Mouse (Mus musculus) adrenal gland, adult 8-10 months (tissue): Measurements from ENCODE around the gene Adck2. TPM values are rescaled to one million over a fixed set of nuclear protein-coding genes. Genes with fewer than 3 reads are reported as not detected.
A peak's percentile ranks its signal among the peaks of the same experiment; 100 is the strongest.

Source experiments
- DNase-seq: peaks from one replicate; pipeline ENCODE4 v3.0.0; 2022
- total RNA-seq, 4 experiments: library from RNA; stranded (reverse); gene quantifications; 2 replicates each; pipeline ENCODE4 v1.2.4; 2022

The Adck2 gene
- total RNA-seq, 4 experiments from 2014 or later, result 22.2 to 38.8 (median 34.5) TPM

GRCm38 (mm10) chr6:39559276-39559939, 14.3 kb upstream of the Adck2 start:
- DNase-seq, result no peak

- peak; percentile 68 for DNase-seq
Observed at GRCm38 (mm10) chr6:39562166-39563015, 11.3 kb upstream of the Adck2 start.

GRCm38 (mm10) chr6:39567528-39567927, 6.1 kb upstream of the Adck2 start:
- no peak for DNase-seq

GRCm38 (mm10) chr6:39570426-39570825, 3.2 kb upstream of the Adck2 start:
- DNase-seq, result peak; percentile 43

GRCm38 (mm10) chr6:39574555-39574869, 839 bp downstream of the Adck2 start:
- no peak for DNase-seq

- DNase-seq, result no peak
Observed at GRCm38 (mm10) chr6:39574951-39575350, 1.3 kb downstream of the Adck2 start.

GRCm38 (mm10) chr6:39579552-39579951, 5.9 kb downstream of the Adck2 start:
- DNase-seq, result no peak

GRCm38 (mm10) chr6:39580558-39580957, 6.9 kb downstream of the Adck2 start:
- DNase-seq, result no peak

GRCm38 (mm10) chr6:39581087-39581784, 7.6 kb downstream of the Adck2 start:
- DNase-seq, result no peak

- DNase-seq, result peak; percentile 27
Observed at GRCm38 (mm10) chr6:39585517-39585916, 11.8 kb downstream of the Adck2 start, which contains the start of gene Gm42420. Gm42420 (plus strand) TSS chr6:39585753.

GRCm38 (mm10) chr6:39591481-39591880, 17.8 kb downstream of the Adck2 start:
- no peak for DNase-seq

GRCm38 (mm10) chr6:39592401-39593214, 18.9 kb downstream of the Adck2 start, which contains the start of gene Ndufb2:
Ndufb2 (plus strand) TSS chr6:39592574.
- peak; percentile 93 for DNase-seq

GRCm38 (mm10) chr6:39600851-39601250, 27.2 kb downstream of the Adck2 start:
- DNase-seq, result no peak

GRCm38 (mm10) chr6:39601828-39602227, 28.2 kb downstream of the Adck2 start:
- no peak for DNase-seq

- DNase-seq, result no peak
Observed at GRCm38 (mm10) chr6:39604565-39604964, 30.9 kb downstream of the Adck2 start.

- no peak for DNase-seq
Observed at GRCm38 (mm10) chr6:39606056-39606455, 32.4 kb downstream of the Adck2 start.

- DNase-seq, result no peak
Observed at GRCm38 (mm10) chr6:39606862-39607261, 33.2 kb downstream of the Adck2 start.

GRCm38 (mm10) chr6:39607365-39607764, 33.7 kb downstream of the Adck2 start:
- no peak for DNase-seq

GRCm38 (mm10) chr6:39610207-39610606, 36.5 kb downstream of the Adck2 start:
- DNase-seq, result no peak

- DNase-seq, result no peak
Observed at GRCm38 (mm10) chr6:39611296-39611695, 37.6 kb downstream of the Adck2 start.
